Mouse (Mus musculus) T-helper 1 cell (primary cell): ENCODE data around the gene Ndufaf2.

Experiments
- in situ Hi-C: fragments of 300-600 bp; cut with MboI, MseI; formaldehyde crosslinking; loops from one replicate; pipeline ENCODE4 v1.15.1; 2025; ENCODE audit warnings: high pct_unique_total_duplicates

The Ndufaf2 gene

DNA sequence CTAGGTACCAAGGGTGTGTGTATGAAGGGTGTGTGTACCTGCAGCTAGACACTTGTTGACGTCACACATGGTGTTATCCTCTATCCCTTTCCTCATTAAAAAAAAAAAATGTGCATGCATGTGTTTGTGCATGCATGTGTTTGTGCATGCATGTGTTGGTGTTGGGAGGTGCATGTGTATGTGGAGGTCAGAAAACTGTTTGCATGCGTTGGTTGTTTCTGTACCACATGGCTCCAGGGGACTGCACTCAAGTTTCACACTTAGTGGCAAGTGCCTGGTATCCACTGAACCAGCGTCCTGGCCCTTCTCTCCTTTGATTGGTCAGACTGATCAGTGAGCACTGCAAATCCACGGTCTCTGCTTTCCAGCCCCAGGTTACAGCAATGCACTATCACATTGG, 71.7 kb downstream of the Ndufaf2 start:
- in situ Hi-C loops, result no loop called here

- in situ Hi-C loops, result no loop called here
These were observed 72.4 kb downstream of the Ndufaf2 start for GRCm38 (mm10) chr13:108086036-108086435.

DNA sequence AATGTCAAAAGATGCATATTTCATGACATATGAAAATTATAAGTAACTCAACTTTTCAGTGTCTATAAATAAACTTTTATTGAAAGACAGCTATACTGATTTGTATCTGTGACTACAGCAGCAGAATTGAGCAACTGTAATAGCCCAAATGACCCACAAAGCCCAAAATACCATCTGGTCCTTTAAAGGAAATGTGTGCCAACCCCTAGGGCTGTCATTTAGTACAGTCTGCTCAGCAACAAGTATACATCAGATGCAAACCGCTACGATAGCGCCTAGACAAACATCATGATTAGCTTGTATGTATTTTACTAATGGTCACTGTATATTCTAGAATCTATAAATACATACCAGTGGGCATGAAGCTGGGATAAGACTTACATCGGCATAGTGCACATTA, 74.3 kb downstream of the Ndufaf2 start:
- in situ Hi-C loops, result no loop called here

DNA sequence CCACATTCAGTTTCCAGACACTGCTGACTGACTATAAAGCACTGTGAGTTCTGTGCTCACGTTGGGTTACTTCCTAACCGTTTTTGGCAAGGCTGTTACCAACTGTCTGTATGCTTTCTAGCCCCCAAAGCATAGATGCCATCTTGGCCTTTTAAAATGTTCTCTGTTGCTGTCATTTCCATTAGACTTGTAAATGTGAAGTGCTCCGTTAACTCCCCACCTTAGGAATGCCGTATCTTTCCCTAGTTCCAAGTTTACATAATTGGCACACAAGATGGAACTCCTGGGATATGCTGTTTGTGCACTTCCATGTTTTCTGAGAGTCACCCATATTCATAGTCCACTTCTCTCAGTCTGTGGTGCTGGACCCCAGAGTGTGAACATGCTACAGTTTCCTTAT, 80.5 kb downstream of the Ndufaf2 start:
- in situ Hi-C loops, result no loop called here

DNA sequence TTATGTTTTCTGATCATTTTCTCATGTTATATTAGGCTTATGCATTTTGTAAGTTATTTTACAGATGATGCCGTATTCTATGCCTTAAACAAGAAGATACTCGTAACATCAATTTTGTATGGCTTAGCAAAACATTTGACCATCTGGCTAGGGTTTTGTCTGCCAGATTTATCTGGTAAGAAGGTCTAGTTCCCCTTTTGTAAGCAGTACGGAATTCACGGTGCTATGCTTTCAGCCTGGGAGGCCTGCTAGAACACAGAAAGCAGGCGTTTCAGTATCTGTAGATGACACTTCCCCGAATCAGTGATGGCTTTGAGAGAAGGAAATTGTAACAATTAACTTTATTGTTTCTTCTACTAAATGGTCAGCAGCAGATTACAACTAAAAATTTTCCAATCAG, 80.9 kb downstream of the Ndufaf2 start:
- in situ Hi-C loops, result no loop called here

DNA sequence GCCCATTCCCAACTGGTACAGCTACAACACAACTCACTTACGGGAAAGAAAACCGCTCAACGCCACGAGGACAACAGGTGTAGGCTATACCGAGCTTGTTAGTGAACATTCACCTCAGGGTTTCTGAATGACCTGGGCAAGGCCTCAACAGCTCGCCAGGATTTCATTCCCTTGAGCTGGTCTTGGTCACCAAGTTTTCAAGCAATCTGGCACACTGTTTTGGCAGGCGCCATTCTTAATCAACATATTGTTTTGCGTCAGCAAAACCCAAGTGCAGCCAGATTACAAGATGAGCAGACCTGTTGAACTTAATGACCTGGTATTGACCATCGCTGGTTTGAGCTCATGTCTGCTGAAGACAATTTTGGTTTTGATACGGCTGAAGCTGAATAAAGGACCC, 88.3 kb downstream of the Ndufaf2 start:
- in situ Hi-C loops, result no loop called here

GRCm38 (mm10) chr13:108069151-108069550, 89.3 kb downstream of the Ndufaf2 start:
- in situ Hi-C loops, result no loop called here

DNA sequence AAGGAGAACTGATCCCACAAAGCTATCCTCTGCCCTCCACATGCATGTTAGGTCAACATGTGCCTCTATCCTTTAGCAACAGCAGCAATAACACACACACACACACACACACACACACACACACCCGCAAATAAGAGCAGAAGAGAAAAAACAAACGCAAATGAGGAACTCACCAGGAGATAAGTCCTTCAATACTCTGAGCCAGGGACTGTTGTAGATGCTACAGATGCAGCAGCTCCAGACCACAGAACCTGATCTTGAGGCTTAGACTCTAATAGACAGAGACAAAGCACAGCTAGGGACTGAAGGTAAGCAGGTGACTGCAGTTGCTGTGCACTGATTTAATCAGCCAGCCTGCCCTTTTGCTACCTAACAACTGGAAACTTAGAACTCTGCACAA, 92.4 kb downstream of the Ndufaf2 start:
- in situ Hi-C loops, result no loop called here

- in situ Hi-C loops, result no loop called here
These were observed 94.1 kb downstream of the Ndufaf2 start for GRCm38 (mm10) chr13:108064331-108064730.

- in situ Hi-C loops, result no loop called here
These were observed 94.9 kb downstream of the Ndufaf2 start for GRCm38 (mm10) chr13:108063374-108064134.

- in situ Hi-C loops, result no loop called here
These were observed 95.5 kb downstream of the Ndufaf2 start for GRCm38 (mm10) chr13:108062900-108063299.

GRCm38 (mm10) chr13:108060936-108061578, 97.4 kb downstream of the Ndufaf2 start:
- in situ Hi-C loops, result no loop called here

DNA sequence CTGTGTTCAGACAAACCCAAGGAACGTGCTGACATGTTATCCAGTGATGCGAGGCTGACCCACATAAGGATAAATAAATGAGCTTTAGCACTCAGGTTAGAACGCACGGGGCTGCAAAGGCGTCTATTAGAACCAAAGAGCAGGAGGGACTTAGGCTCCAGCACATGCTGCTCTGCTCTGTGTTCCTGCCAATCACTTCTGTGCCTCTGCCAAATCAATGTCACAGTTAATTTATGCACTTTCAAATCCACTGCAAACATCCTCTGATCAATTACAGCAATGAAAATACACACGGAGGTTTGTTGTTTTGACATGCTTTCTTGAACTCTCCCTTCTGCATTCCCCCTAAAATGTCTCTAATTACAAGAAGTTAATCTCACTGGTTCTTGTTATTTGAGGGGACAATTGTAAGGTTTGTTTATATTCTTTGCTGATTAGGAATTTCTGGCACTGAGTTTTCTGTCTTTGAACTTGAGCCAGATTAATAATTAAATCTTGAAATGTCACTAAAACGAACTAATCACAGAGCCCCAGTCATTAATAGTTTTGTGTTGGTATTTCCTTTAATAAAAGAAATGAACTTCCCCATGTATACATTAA, 98.0 kb downstream of the Ndufaf2 start:
- in situ Hi-C loops, result no loop called here

DNA sequence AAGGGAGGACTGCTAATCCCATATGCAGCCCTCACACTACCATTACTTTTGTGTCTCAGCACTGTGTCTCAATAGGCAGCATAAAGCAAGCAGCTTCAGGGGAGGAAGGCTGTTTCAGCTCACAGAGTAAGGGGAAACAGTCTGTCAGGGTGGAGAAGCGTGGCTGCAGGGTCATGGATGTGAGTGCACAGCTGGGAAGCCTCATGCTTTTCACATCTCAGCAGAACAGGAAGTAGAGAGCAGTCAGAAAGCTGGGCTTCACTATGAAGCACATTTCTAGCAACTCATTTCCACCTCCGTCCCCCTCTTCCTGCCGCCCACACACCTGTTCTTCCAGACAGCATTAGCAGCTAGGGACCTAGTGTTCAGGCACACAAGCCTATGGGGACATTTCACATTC, 101.5 kb downstream of the Ndufaf2 start:
- in situ Hi-C loops, result no loop called here

DNA sequence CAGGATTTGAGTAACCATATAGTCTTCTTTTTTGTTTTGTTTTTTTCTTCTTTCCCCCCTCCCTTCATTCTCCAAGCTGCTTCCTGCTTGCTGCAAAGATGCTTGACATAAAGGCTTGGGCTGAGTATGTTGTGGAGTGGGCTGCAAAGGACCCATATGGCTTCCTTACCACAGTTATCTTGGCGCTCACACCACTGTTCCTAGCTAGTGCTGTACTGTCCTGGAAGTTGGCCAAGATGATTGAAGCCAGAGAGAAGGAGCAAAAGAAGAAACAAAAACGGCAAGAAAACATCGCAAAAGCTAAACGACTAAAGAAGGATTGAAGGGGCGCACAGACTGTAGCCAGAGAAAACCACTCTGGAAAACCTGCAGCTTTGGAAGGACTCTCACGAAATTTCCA, 111.1 kb downstream of the Ndufaf2 start:
- in situ Hi-C loops, result loop anchor here (5.0 to 10.0 kb wide), 2 partner anchors 150 to 1023 kb away; partner anchors contain the start of gene Kif2a

DNA sequence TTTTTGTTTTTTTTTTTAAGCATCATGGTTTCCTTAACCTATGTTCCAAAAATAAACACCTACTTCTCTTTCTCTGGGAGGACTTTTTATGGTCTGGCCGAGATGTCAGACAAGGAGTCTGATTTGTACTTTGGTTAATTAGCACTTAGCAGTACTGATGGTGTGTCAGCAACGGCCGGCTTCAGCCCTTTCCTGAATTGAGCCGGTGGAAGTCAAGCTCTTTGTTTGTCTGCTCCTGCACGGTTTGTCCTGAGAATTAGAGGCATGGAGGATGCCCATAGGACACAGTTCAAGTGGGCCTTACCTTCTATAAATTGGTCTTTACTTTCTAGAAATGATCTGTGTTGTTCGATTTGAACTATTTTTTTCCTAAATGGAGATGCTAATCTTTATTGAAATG, 111.5 kb downstream of the Ndufaf2 start:
- in situ Hi-C loops, result loop anchor here (5.0 to 10.0 kb wide), 2 partner anchors 150 to 1022 kb away; partner anchors contain the start of gene Kif2a

GRCm38 (mm10) chr13:108046071-108046470, 112.4 kb downstream of the Ndufaf2 start:
- in situ Hi-C loops, result loop anchor here (5.0 to 10.0 kb wide), 2 partner anchors 149 to 1021 kb away; partner anchors contain the start of gene Kif2a

- in situ Hi-C loops, result loop anchor here (5.0 to 10.0 kb wide), 2 partner anchors 148 to 1021 kb away; partner anchors contain the start of gene Kif2a
These were observed 112.8 kb downstream of the Ndufaf2 start for GRCm38 (mm10) chr13:108045646-108046045.

DNA sequence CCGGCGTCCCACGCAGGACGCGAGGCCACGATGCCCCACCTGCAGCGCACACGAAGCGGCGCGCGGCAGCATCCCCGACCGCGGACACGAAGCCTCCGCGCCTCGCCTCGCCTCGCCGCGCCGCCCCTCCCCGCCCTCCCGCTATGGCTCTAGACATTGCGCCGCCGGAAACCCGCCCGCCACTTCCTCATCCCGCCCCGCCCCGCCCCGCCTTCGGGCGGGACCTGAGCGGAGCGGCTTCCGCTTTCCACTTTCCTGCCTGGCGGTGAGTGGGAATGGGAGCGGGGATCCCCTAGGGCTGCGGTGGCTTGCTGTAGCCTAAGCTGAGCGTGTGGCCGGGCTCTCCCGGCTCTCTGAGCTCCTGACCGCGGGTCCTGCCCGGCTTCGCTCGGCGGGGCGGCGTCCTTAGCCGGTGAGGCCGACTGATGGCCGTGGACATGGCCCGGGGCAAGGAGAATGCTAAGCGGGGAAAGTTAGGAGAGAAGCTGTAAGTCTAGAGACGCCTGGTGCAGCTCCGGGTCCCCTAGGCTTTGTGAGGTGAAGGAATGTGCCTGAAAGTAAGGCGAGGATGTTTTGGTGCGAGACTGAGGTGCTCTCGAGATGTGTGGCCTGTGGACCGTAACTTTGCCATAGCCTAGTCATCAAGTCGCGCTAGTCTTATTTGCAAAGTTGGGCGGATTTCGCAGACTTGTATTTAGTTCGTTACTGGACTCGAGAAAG, 114.0 kb downstream of the Ndufaf2 start, which contains the start of gene Smim15:
Gene Smim15, plus strand, starts transcription at position 225 of the 720 bp plus-strand sequence.
- in situ Hi-C loops, result loop anchor here (10.0 kb wide), 1 partner anchor 1020 kb away; the partner anchor contains the start of gene Kif2a

- in situ Hi-C loops, result loop anchor here (10.0 kb wide), 1 partner anchor 1019 kb away; the partner anchor contains the start of gene Kif2a
These were observed 114.8 kb downstream of the Ndufaf2 start for GRCm38 (mm10) chr13:108043431-108044221.

DNA sequence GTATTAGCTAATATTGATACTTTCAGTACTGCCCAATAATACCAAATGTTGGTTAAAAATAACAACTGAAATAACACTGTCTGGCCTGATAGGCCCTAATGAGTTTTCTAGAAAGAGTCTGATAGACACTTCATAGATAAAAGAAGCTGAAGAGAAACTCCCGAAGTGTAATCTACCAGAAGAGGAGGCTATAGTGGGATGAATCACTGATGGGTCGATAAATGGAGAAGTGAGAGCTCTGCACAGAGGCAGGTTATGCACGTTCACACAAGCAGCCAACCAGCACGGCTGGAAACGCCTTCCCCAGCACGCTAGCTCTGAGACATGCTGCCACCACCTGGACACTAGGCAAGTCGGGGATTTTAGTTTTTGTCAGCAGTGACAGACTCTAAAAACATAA, 117.1 kb downstream of the Ndufaf2 start:
- in situ Hi-C loops, result loop anchor here (10.0 kb wide), 1 partner anchor 1017 kb away; the partner anchor contains the start of gene Kif2a
